11 mouse cellular contexts compared by ENCODE assay signal in the genomic region with DNA sequence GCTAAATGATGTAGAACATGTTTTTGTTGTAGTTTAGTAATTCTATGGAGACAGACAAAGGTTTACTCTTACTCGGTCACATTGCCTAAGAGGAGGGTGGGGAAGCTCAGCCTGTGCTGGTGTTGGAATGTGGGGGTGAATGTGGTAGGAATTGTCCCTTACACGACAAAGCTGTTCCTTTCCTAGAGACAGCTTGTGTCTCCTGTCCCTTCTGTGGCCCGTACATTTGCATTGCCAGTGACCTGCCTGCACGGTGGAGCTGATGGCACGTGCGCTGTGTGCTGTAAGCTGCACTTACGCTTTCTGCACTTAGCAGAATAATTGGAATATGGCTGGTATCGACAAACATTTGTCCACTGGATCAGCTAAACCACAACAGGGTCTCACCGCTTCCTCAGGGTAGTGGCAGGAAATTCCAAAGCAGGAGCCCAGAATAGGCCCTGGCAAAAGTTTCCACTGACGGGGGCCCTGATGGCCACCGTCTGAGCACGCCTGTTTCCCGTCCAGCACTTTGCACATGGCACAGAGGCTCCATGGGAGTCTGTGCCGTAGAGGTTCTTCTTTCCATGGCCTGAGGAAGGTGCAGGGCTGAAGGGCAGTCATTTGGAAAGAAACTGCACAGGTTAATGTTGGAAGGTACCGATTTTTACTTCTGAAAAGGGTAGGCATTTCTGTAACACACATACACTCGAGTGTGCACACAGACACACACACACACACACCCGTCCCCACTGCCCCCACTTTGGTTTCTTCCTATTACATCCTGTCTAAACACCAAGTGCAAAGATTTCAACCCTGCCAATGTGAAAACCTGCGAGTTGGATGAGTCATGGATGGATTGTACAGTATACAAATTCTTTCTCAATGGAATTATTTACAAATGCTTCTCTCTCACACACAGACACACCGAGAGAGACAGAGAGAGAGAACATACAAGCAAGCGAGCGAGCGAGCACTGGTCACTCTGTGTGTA. TPM values are rescaled to one million over a fixed set of nuclear protein-coding genes. Genes with fewer than 3 reads are reported as not detected.
DNase-seq lines count a peak whose midpoint lies in the region; ATAC-seq and TF ChIP-seq lines count a peak whose summit lies in the region.
"Had no signal": no experiment of that assay in that cellular context is flagged by ENCODE, and none has a peak within 500 bp of the region (broad histone marks: within the 10 kb centered on the region; RNA-seq: fewer than 3 reads in every experiment).

No protein-coding gene starts in this region.

- H3K27ac ChIP-seq in kidney, embryonic 15.5 days = no peak overlapping the region
- peak overlapping the region; percentile 53; the same call in 1 of the 2 replicates for H3K27ac ChIP-seq in kidney, embryonic 16.5 days (ENCODE audit: low read length)
- H3K27ac ChIP-seq in stomach, embryonic 14.5 days (ENCODE audit: low read length) = peak overlapping the region; percentile 48
- no peak overlapping the region for H3K27ac ChIP-seq in forebrain, postnatal 0 days (ENCODE audit: low read depth, low read length)

- H3K9me3 ChIP-seq in kidney, embryonic 15.5 days (replicated peaks) = no peaks in the 10 kb centered on the region
- no peaks in the 10 kb centered on the region for H3K9me3 ChIP-seq in kidney, embryonic 16.5 days (ENCODE audit: low read length)
- no peaks in the 10 kb centered on the region for H3K9me3 ChIP-seq in stomach, embryonic 14.5 days (ENCODE audit: control insufficient read depth, low read depth, low read length)
- H3K9me3 ChIP-seq in forebrain, postnatal 0 days (ENCODE audit: low read length) = no peaks in the 10 kb centered on the region

- DNase-seq in kidney, adult 11 months = peak; percentile 17
- DNase-seq in heart, adult 18-20 months = peak; percentile 46 to 52
- no peak for DNase-seq in forebrain, postnatal 0 days
- DNase-seq: cerebellum, adult 8-10 months; layer of hippocampus, postnatal 36 days had no signal

- H3K4me2 ChIP-seq in kidney, embryonic 15.5 days = no peak overlapping the region
- H3K4me2 ChIP-seq in kidney, embryonic 16.5 days (replicated peaks; ENCODE audit: low read depth, low read length) = 0 out of 2 replicates have a peak overlapping the region, but pooled peaks have one; percentile 2
- H3K4me2 ChIP-seq in stomach, embryonic 14.5 days (replicated peaks; ENCODE audit: low read depth, low read length) = no peak overlapping the region
- H3K4me2 ChIP-seq in forebrain, postnatal 0 days (ENCODE audit: low read depth) = no peak overlapping the region

- no peaks in the 10 kb centered on the region for H3K27me3 ChIP-seq in kidney, embryonic 15.5 days
- H3K27me3 ChIP-seq in kidney, embryonic 16.5 days (ENCODE audit: insufficient read depth, low read length) = no peaks in the 10 kb centered on the region
- H3K27me3 ChIP-seq in stomach, embryonic 14.5 days (ENCODE audit: control insufficient read depth, insufficient read depth, low read length) = no peaks in the 10 kb centered on the region
- no peaks in the 10 kb centered on the region for H3K27me3 ChIP-seq in forebrain, postnatal 0 days (ENCODE audit: insufficient read depth, low read length)

- no peaks in the 10 kb centered on the region for H3K36me3 ChIP-seq in kidney, embryonic 15.5 days
- no peaks in the 10 kb centered on the region for H3K36me3 ChIP-seq in kidney, embryonic 16.5 days (ENCODE audit: insufficient read depth, low read length)
- no peaks in the 10 kb centered on the region for H3K36me3 ChIP-seq in stomach, embryonic 14.5 days (ENCODE audit: control insufficient read depth, insufficient read depth, low read length)
- no peaks in the 10 kb centered on the region for H3K36me3 ChIP-seq in forebrain, postnatal 0 days (ENCODE audit: insufficient read depth)

- TF ChIP-seq CTCF in forebrain, postnatal 0 days (IDR thresholded peaks at IDR 0.05; ENCODE audit: low read depth) = no peak

- no peak for ATAC-seq in kidney, embryonic 15.5 days (replicated peaks; ENCODE audit: low FRiP score)
- ATAC-seq in kidney, embryonic 16.5 days (ENCODE audit: low FRiP score, low TSS enrichment) = no peak
- no peak for ATAC-seq in stomach, embryonic 14.5 days (ENCODE audit: insufficient number of reproducible peaks, insufficient read depth, low FRiP score, low read depth)
- no peak for ATAC-seq in forebrain, postnatal 0 days
- no peak for ATAC-seq in cerebellum, adult (ENCODE audit: insufficient number of reproducible peaks, low FRiP score, low TSS enrichment)
- no peak for ATAC-seq in activated CD4-positive, CD25-positive, alpha-beta regulatory T cell, adult 4 months
- ATAC-seq: forebrain, embryonic 14.5 days had no signal

- no peak overlapping the region for H3K4me3 ChIP-seq in kidney, embryonic 15.5 days (replicated peaks)
- H3K4me3 ChIP-seq in kidney, embryonic 16.5 days (ENCODE audit: low read length) = no peak overlapping the region
- H3K4me3 ChIP-seq in stomach, embryonic 14.5 days (ENCODE audit: low read depth, low read length) = no peak overlapping the region
- no peak overlapping the region for H3K4me3 ChIP-seq in forebrain, postnatal 0 days (ENCODE audit: low read depth, low read length)

- H3K9ac ChIP-seq in kidney, embryonic 15.5 days = no peak overlapping the region
- H3K9ac ChIP-seq in kidney, embryonic 16.5 days (replicated peaks; ENCODE audit: low read length) = peak overlapping the region; percentile 8; the same call in 1 of the 2 replicates
- H3K9ac ChIP-seq in stomach, embryonic 14.5 days (replicated peaks; ENCODE audit: low read depth, low read length) = no peak overlapping the region
- H3K9ac ChIP-seq in forebrain, postnatal 0 days = no peak overlapping the region

- 69% methylated on average over 22 of the region's 22 CpGs for WGBS in kidney, embryonic 15.5 days
- 69% methylated on average over 22 of the region's 22 CpGs for WGBS in kidney, embryonic 16.5 days
- 63% methylated on average over 22 of the region's 22 CpGs for WGBS in stomach, embryonic 14.5 days
- WGBS in forebrain, postnatal 0 days = 72% methylated on average over 22 of the region's 22 CpGs

- peaks cover 7% of the 10 kb centered on the region; the same call in 1 of the 2 replicates for H3K4me1 ChIP-seq in kidney, embryonic 15.5 days
- peaks cover 9% of the 10 kb centered on the region; the same call in 1 of the 2 replicates for H3K4me1 ChIP-seq in kidney, embryonic 16.5 days (ENCODE audit: insufficient read depth, low read length)
- H3K4me1 ChIP-seq in stomach, embryonic 14.5 days (ENCODE audit: control insufficient read depth, insufficient read depth, low read length) = 0 out of 2 replicates have a peak, but pooled peaks cover 5% of the 10 kb centered on the region
- no peaks in the 10 kb centered on the region for H3K4me1 ChIP-seq in forebrain, postnatal 0 days (ENCODE audit: insufficient read depth)

RNA-seq across cellular contexts. Expression of a gene that starts 51.5 kb away (rescaled TPM):
- 31.1 and 36.5 TPM in 2 replicates for polyA plus RNA-seq in kidney, embryonic 15.5 days (2015; fragmentation: Nextera tagmentation; extraction: Ambion mirVana)
- 10 to 100 TPM; 16.2 to 17.7 TPM for total RNA-seq in heart, adult 18-20 months (2021)
- 33.1 and 38.4 TPM in 2 replicates for polyA plus RNA-seq in kidney, embryonic 16.5 days (2015; fragmentation: Nextera tagmentation; extraction: Ambion mirVana)
- 32.6 and 36.0 TPM in 2 replicates for polyA plus RNA-seq in stomach, embryonic 14.5 days (2014; fragmentation: Nextera tagmentation; extraction: Ambion mirVana)
- 14.8 and 17.7 TPM in 2 replicates for total RNA-seq in forebrain, postnatal 0 days (2014; rRNA removed)
- polyA plus RNA-seq in forebrain, postnatal 0 days (2015; fragmentation: Nextera tagmentation; extraction: Ambion mirVana) = 29.8 and 38.3 TPM in 2 replicates
- polyA plus RNA-seq in activated CD4-positive, CD25-positive, alpha-beta regulatory T cell, adult 4 months (2017; shearing (Covaris generic)) = 10 to 100 TPM; 12.1 to 12.2 TPM

Comparison
In these comparisons a context has a peak if more than half of its experiments do, and no peak if none do; other contexts are left out.
1. H3K27ac ChIP-seq: peak in kidney, embryonic 16.5 days (single experiment) and stomach, embryonic 14.5 days (single experiment); none in kidney, embryonic 15.5 days (single experiment) and forebrain, postnatal 0 days (single experiment).